Mouse (Mus musculus) neural tube, embryonic 13.5 days (tissue): Measurements from ENCODE around the gene Klhl36. TPM values are rescaled to one million over a fixed set of nuclear protein-coding genes. Genes with fewer than 3 reads are reported as not detected.

ENCODE experiments used
- ATAC-seq: fragments of 200-750 bp; cut with Nextera tagmentation; 2 replicates; pipeline ENCODE4 v1.8.0; 2017; ENCODE audit warnings: low read depth, mild to moderate bottlenecking, moderate TSS enrichment, moderate library complexity
- H3K27ac ChIP-seq: fragments of 300-500 bp; sonication (generic); replicated peaks from 2 replicates; pipeline ENCODE4 v1.5.1; 2015; ENCODE audit warnings: moderate library complexity, mild to moderate bottlenecking, inconsistent platforms
- H3K27me3 ChIP-seq: fragments of 300-500 bp; sonication (generic); 2 replicates; pipeline ENCODE4 v1.6.1; 2015; ENCODE audit warnings: mild to moderate bottlenecking, inconsistent platforms
- H3K36me3 ChIP-seq: fragments of 300-500 bp; sonication (generic); 2 replicates; pipeline ENCODE4 v1.6.1; 2015; ENCODE audit warnings: mild to moderate bottlenecking, inconsistent platforms
- H3K4me1 ChIP-seq: fragments of 300-500 bp; sonication (generic); replicated peaks from 2 replicates; pipeline ENCODE4 v1.6.1; 2015; ENCODE audit warnings: inconsistent platforms
- H3K4me2 ChIP-seq: fragments of 300-500 bp; sonication (generic); 2 replicates; pipeline ENCODE4 v1.6.1; 2015; ENCODE audit warnings: inconsistent platforms, mild to moderate bottlenecking, moderate library complexity
- H3K4me3 ChIP-seq: fragments of 300-500 bp; sonication (generic); 2 replicates; pipeline ENCODE4 v1.5.1; 2015; ENCODE audit warnings: mild to moderate bottlenecking, inconsistent platforms
- H3K9ac ChIP-seq: fragments of 300-500 bp; sonication (generic); 2 replicates; pipeline ENCODE4 v1.6.1; 2015; ENCODE audit warnings: moderate library complexity, mild to moderate bottlenecking, inconsistent platforms
- H3K9me3 ChIP-seq: fragments of 300-500 bp; sonication (generic); 2 replicates; pipeline ENCODE4 v1.6.1; 2016; ENCODE audit warnings: inconsistent platforms
- WGBS: fragments of 180-500 bp; shearing (Covaris S2); methylation state at CpG from one replicate; pipeline ENCODE4 v1.1.7; 2015; 5-methylcytosine and 5-hydroxymethylcytosine counted together
- polyA plus RNA-seq: library from polyadenylated mRNA; unstranded; fragments of >200 nt; fragmentation: Nextera tagmentation; extraction: Ambion mirVana; gene quantifications from 2 replicates; pipeline ENCODE4 v1.2.1, GENCODE M21; 2015

Gene Klhl36
- polyA plus RNA-seq, 1 experiment from 2014 or later = 12.3 TPM

- H3K36me3 ChIP-seq = no peaks in the 10 kb centered on the region
- no peak overlapping the region for H3K4me3 ChIP-seq
- H3K4me2 ChIP-seq = no peak overlapping the region
- H3K27me3 ChIP-seq = peaks cover 31% of the 10 kb centered on the region
- H3K4me1 ChIP-seq = no peaks in the 10 kb centered on the region
- no peaks in the 10 kb centered on the region for H3K9me3 ChIP-seq
- WGBS = 24% methylated on average over 13 of the region's 13 CpGs
- no peak for ATAC-seq
- no peak overlapping the region for H3K27ac ChIP-seq
- no peak overlapping the region for H3K9ac ChIP-seq
Measured at GRCm38 (mm10) chr8:119897933-119898332, 35.9 kb downstream of the Klhl36 start.

- Histone ChIP-seq H3K4me3 (no peak overlapping the region), H3K27ac (no peak overlapping the region), H3K9ac (no peak overlapping the region), H3K4me2 (no peak overlapping the region), H3K27me3 (peaks cover 31% of the 10 kb centered on the region), H3K36me3 (no peaks in the 10 kb centered on the region), H3K9me3 (no peaks in the 10 kb centered on the region), H3K4me1 (no peaks in the 10 kb centered on the region)
- WGBS = 89% methylated on average over 3 of the region's 3 CpGs
- ATAC-seq = no peak
Measured at GRCm38 (mm10) chr8:119901349-119901748, 39.3 kb downstream of the Klhl36 start.

DNA sequence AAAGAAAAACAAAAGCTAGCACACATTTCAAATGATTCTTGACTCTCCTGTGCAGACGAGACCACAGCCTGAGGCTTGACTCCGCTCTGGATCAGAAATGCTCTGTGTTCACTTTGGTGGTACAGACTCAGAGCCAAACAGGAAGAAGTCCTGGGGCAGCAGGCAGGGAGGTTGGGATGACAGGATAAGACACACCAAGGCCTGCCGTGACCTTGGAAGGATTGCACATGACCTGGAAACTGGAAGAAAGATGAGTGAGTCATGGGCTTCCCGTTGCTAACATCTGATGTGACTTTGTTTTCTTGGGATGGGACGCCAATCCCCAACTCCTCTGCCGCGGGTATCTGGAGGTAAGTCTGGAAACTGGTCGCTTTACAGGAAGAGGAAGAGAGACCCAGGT, 39.9 kb downstream of the Klhl36 start:
- Histone ChIP-seq H3K4me1 (no peaks in the 10 kb centered on the region), H3K4me3 (no peak overlapping the region), H3K27ac (no peak overlapping the region), H3K9me3 (no peaks in the 10 kb centered on the region), H3K9ac (no peak overlapping the region), H3K27me3 (peaks cover 29% of the 10 kb centered on the region), H3K4me2 (no peak overlapping the region), H3K36me3 (no peaks in the 10 kb centered on the region)
- 77% methylated on average over 8 of the region's 8 CpGs for WGBS
- no peak for ATAC-seq

- peaks cover 4% of the 10 kb centered on the region for H3K27me3 ChIP-seq
- H3K4me3 ChIP-seq = no peak overlapping the region
- no peak overlapping the region for H3K9ac ChIP-seq
- H3K9me3 ChIP-seq = no peaks in the 10 kb centered on the region
- 55% methylated on average over 12 of the region's 12 CpGs for WGBS
- H3K27ac ChIP-seq = no peak overlapping the region
- no peaks in the 10 kb centered on the region for H3K36me3 ChIP-seq
- ATAC-seq = no peak
- no peaks in the 10 kb centered on the region for H3K4me1 ChIP-seq
- H3K4me2 ChIP-seq = no peak overlapping the region
Measured at GRCm38 (mm10) chr8:119904323-119904911, 42.4 kb downstream of the Klhl36 start.

DNA sequence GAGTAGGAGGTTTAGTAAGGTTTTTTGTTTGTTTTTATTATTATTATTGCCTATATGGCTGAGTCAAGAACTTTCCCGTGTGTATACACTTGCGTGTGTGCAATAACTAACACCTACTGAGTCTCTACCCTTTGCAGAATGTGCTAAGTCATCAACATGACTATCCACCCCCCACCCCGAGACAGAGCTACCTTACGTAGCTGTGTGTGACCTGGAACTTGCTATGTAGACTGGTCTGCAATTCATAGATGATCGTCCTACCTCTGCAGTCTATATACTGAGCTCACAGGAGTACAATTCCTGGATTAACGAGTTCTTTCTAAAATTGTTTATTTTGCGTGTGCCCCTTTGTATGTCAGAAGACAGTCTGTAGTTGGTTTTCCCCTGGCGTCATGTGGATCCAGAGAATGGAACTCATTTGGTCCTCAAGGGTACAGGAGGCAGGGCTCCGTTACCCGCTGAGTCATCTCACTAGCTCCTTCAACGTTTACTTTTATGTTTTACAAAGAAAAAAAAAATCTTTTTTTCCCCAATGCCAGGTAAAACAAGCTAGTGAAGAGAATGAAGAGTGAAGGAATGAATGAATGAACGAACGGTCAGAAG, 48.0 kb downstream of the Klhl36 start, which contains the start of gene Usp10:
TSS of gene Usp10 (plus strand) at position 417 of the 603 bp plus-strand sequence.
- ATAC-seq = peak; percentile 24; the same call in 1 of the 2 replicates
- Histone ChIP-seq H3K4me3 (peak within 1 kb of the TSS; percentile 88), H3K27me3 (no peaks in the 10 kb centered on the region), H3K9me3 (no peaks in the 10 kb centered on the region), H3K4me2 (peak within 1 kb of the TSS; percentile 80), H3K4me1 (peaks cover 43% of the 10 kb centered on the region), H3K36me3 (no peaks in the 10 kb centered on the region), H3K27ac (peak within 1 kb of the TSS; percentile 93), H3K9ac (peak within 1 kb of the TSS; percentile 95)
- 26% methylated on average over 13 of the region's 13 CpGs for WGBS

- H3K27ac ChIP-seq = peak within 1 kb of the TSS; percentile 93
- peak within 1 kb of the TSS; percentile 80 for H3K4me2 ChIP-seq
- H3K9me3 ChIP-seq = no peaks in the 10 kb centered on the region
- under 1% methylated on average over 75 of the region's 97 CpGs for whole genome bisulfite sequencing
- H3K9ac ChIP-seq = peak within 1 kb of the TSS; percentile 95
- no peaks in the 10 kb centered on the region for H3K27me3 ChIP-seq
- H3K4me1 ChIP-seq = peaks cover 45% of the 10 kb centered on the region
- H3K36me3 ChIP-seq = no peaks in the 10 kb centered on the region
- H3K4me3 ChIP-seq = peak within 1 kb of the TSS; percentile 88
- ATAC-seq = peak; percentile 94
Measured at GRCm38 (mm10) chr8:119910547-119911257, 48.6 kb downstream of the Klhl36 start, which contains the start of gene Gm20388. TSS of gene Gm20388 (plus strand) at chr8:119910841.

- H3K4me2 ChIP-seq = peak overlapping the region; percentile 80
- no peaks in the 10 kb centered on the region for H3K36me3 ChIP-seq
- under 1% methylated on average over 30 of the region's 30 CpGs for WGBS
- peak; percentile 73 for ATAC-seq
- H3K9me3 ChIP-seq = no peaks in the 10 kb centered on the region
- peak overlapping the region; percentile 95 for H3K9ac ChIP-seq
- H3K27me3 ChIP-seq = no peaks in the 10 kb centered on the region
- peaks cover 50% of the 10 kb centered on the region for H3K4me1 ChIP-seq
- H3K27ac ChIP-seq = peak overlapping the region; percentile 93
- peak overlapping the region; percentile 88 for H3K4me3 ChIP-seq
Measured at GRCm38 (mm10) chr8:119911258-119911962, 49.3 kb downstream of the Klhl36 start.

DNA sequence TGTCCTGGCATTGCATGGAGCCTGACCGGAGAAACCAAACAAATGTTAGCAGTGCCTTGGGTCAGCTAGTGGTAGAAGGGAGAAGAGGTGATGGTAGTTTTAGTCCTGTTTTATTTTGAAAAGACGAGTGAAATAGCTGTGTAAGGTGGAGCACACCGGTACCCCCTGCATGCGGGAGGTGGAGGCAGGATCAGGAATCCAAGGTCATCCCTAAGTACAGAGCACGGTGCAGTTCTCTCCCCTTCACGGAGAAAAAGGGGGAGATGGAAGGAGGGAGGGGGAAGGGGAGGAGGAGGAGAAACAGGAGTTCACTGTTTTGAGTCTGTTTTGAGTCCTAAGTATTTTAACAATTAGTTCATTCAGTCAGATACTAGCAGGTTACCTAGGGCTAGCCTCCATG, 50.6 kb downstream of the Klhl36 start:
- H3K36me3 ChIP-seq = peaks cover 2% of the 10 kb centered on the region; the same call in 1 of the 2 replicates
- H3K4me1 ChIP-seq = peaks cover 56% of the 10 kb centered on the region
- peak overlapping the region; percentile 80 for H3K4me2 ChIP-seq
- peak overlapping the region; percentile 95 for H3K9ac ChIP-seq
- 41% methylated on average over 6 of the region's 6 CpGs for WGBS
- H3K27ac ChIP-seq = no peak overlapping the region
- ATAC-seq = no peak
- no peaks in the 10 kb centered on the region for H3K9me3 ChIP-seq
- H3K4me3 ChIP-seq = peak overlapping the region; percentile 88
- H3K27me3 ChIP-seq = no peaks in the 10 kb centered on the region

GRCm38 (mm10) chr8:119913181-119913580, 51.1 kb downstream of the Klhl36 start:
- no peak for ATAC-seq
- H3K9ac ChIP-seq = 0 out of 2 replicates have a peak overlapping the region, but pooled peaks have one; percentile 95
- 84% methylated on average over 3 of the region's 3 CpGs for WGBS
- H3K4me3 ChIP-seq = 0 out of 2 replicates have a peak overlapping the region, but pooled peaks have one; percentile 88
- peaks cover 56% of the 10 kb centered on the region for H3K4me1 ChIP-seq
- no peaks in the 10 kb centered on the region for H3K27me3 ChIP-seq
- H3K27ac ChIP-seq = no peak overlapping the region
- H3K36me3 ChIP-seq = peaks cover 7% of the 10 kb centered on the region; the same call in 1 of the 2 replicates
- peak overlapping the region; percentile 80 for H3K4me2 ChIP-seq
- no peaks in the 10 kb centered on the region for H3K9me3 ChIP-seq

DNA sequence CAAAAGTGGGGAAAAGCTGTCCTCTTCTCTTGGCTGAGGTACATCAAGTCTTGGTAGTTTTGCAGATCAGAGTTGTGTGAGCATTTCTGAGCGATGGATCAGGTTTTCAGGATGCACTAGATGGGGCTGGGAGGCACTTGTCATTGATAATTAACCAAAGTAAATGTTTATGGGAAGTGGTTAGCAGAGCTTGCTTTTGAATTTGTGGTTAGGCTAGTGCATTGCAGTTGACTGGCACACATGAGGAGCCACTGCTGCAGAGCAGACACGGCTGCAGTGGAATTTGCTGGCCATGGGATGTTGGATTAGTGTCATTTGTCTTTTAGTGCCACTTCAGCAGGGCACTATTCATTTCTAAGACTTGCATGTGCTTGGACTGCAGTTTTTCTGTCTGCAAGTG, 52.1 kb downstream of the Klhl36 start:
- 0 out of 2 replicates have a peak overlapping the region, but pooled peaks have one; percentile 1 for H3K4me2 ChIP-seq

DNA sequence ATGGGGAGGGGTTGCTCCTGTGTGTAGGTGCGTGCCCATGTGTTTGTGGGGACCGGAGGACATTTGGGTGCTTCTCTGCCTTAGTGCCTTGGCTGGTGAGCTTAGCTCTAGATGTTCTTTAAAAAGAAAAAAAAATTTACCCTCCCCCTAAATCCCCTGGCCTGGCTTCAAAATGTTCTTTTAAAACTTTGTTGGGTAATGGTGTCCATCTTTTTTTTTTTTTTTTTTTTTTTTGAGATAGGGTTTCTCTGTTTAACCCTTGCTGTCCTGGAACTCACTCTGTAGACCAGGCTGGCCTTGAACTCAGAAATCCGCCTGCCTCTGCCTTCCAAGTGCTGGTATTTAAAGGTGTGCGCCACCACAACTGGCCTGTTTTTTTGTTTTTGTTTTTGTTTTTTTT, 53.2 kb downstream of the Klhl36 start:
- peaks cover 50% of the 10 kb centered on the region for H3K4me1 ChIP-seq

More for the DNA sequence above, 52.1 kb downstream of the Klhl36 start:
- H3K9me3 ChIP-seq = no peaks in the 10 kb centered on the region
- no peak overlapping the region for H3K27ac ChIP-seq
- H3K4me3 ChIP-seq = no peak overlapping the region
- H3K4me1 ChIP-seq = peaks cover 56% of the 10 kb centered on the region
- peaks cover 12% of the 10 kb centered on the region; the same call in 1 of the 2 replicates for H3K36me3 ChIP-seq
- H3K9ac ChIP-seq = peak overlapping the region; percentile 0; the same call in 1 of the 2 replicates
- H3K27me3 ChIP-seq = no peaks in the 10 kb centered on the region
- ATAC-seq = no peak
- 51% methylated on average over 2 of the region's 2 CpGs for WGBS

More for the DNA sequence above, 53.2 kb downstream of the Klhl36 start:
- 95% methylated on average over 4 of the region's 4 CpGs for WGBS
- no peak overlapping the region for H3K4me3 ChIP-seq
- no peak overlapping the region for H3K27ac ChIP-seq
- ATAC-seq = no peak
- no peaks in the 10 kb centered on the region for H3K27me3 ChIP-seq
- no peak overlapping the region for H3K4me2 ChIP-seq
- H3K9me3 ChIP-seq = no peaks in the 10 kb centered on the region
- 0 out of 2 replicates have a peak overlapping the region, but pooled peaks have one; percentile 0 for H3K9ac ChIP-seq
- peaks cover 12% of the 10 kb centered on the region; the same call in 1 of the 2 replicates for H3K36me3 ChIP-seq
